Comparison of ENCODE assay signal across 9 mouse cellular contexts in the genomic region with DNA sequence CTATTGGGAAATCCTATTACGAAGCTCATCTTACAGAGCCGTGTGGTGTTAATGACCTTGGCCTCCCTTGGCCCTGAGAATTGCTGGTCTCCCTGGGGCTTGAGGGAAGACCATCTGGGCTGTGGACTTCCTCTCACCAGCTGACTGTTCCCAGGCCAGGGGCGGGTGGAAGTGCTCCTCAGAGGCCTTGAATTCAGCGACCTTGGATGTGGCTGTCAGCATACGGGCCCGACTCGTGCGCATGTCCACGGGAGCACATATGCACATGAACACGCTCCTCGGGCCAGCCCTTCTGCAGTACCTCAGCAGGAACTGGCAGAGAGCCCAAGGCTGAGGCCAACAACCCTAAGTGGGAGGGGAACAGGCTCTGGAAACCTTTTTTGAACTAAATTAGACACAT.
A peak's percentile ranks its signal among the peaks of the same experiment; 100 is the strongest.
DNase-seq lines count a peak whose midpoint lies in the region; ATAC-seq and TF ChIP-seq lines count a peak whose summit lies in the region.
"Had no signal": no experiment of that assay in that cellular context is flagged by ENCODE, and none has a peak within 500 bp of the region (broad histone marks: within the 10 kb centered on the region; RNA-seq: fewer than 3 reads in every experiment).

No protein-coding gene starts in this region.

- no peak overlapping the region for H3K27ac ChIP-seq in heart, embryonic 10.5 days
- no peak overlapping the region for H3K27ac ChIP-seq in gastrocnemius, adult 2 months
- H3K27ac ChIP-seq in limb, embryonic 13.5 days: no peak overlapping the region
- H3K27ac ChIP-seq in stomach, embryonic 16.5 days (ENCODE audit: low read length): no peak overlapping the region
- H3K27ac ChIP-seq: liver, embryonic 13.5 days had no signal

- intact Hi-C loops in gastrocnemius, adult 2 months (cut with DNase I): loop anchor here (10.0 kb wide), 1 partner anchor 145 kb away; no protein-coding TSS in a partner anchor

- H3K4me3 ChIP-seq in heart, embryonic 10.5 days: no peak overlapping the region
- H3K4me3 ChIP-seq in gastrocnemius, adult 2 months: no peak overlapping the region
- no peak overlapping the region for H3K4me3 ChIP-seq in limb, embryonic 13.5 days
- no peak overlapping the region for H3K4me3 ChIP-seq in stomach, embryonic 16.5 days (replicated peaks; ENCODE audit: low read length)
- H3K4me3 ChIP-seq: liver, embryonic 13.5 days had no signal

- WGBS in heart, embryonic 10.5 days: 62% methylated on average over 11 of the region's 11 CpGs
- 19% methylated on average over 11 of the region's 11 CpGs for WGBS in limb, embryonic 13.5 days
- 58% methylated on average over 11 of the region's 11 CpGs for WGBS in stomach, embryonic 16.5 days

- peaks cover 32% of the 10 kb centered on the region; the same call in 1 of the 2 replicates for H3K27me3 ChIP-seq in heart, embryonic 10.5 days (ENCODE audit: insufficient read depth, poor library complexity, severe bottlenecking)
- no peaks in the 10 kb centered on the region for H3K27me3 ChIP-seq in limb, embryonic 13.5 days
- H3K27me3 ChIP-seq in stomach, embryonic 16.5 days (ENCODE audit: control insufficient read depth, insufficient read depth, low read length): no peaks in the 10 kb centered on the region
- H3K27me3 ChIP-seq: liver, embryonic 13.5 days had no signal

- no peak for TF ChIP-seq CTCF in gastrocnemius, adult 2 months (IDR thresholded peaks at IDR 0.05)

- H3K4me1 ChIP-seq in heart, embryonic 10.5 days: 0 out of 2 replicates have a peak, but pooled peaks cover 3% of the 10 kb centered on the region
- H3K4me1 ChIP-seq in limb, embryonic 13.5 days: peaks cover 29% of the 10 kb centered on the region
- 0 out of 2 replicates have a peak, but pooled peaks cover 3% of the 10 kb centered on the region for H3K4me1 ChIP-seq in stomach, embryonic 16.5 days (ENCODE audit: control insufficient read depth, insufficient read depth, low read length)
- H3K4me1 ChIP-seq: liver, embryonic 13.5 days had no signal

- H3K9ac ChIP-seq in limb, embryonic 13.5 days: no peak overlapping the region
- H3K9ac ChIP-seq in stomach, embryonic 16.5 days (ENCODE audit: low read length): no peak overlapping the region
- H3K9ac ChIP-seq: liver, embryonic 13.5 days had no signal

- peak overlapping the region; percentile 39 for H3K4me2 ChIP-seq in limb, embryonic 13.5 days (replicated peaks)
- H3K4me2 ChIP-seq in stomach, embryonic 16.5 days (ENCODE audit: low read depth, low read length): no peak overlapping the region
- H3K4me2 ChIP-seq: liver, embryonic 13.5 days had no signal

- DNase-seq in heart, adult 18-20 months: peak; percentile 54
- DNase-seq in heart, embryonic 10.5 days (ENCODE audit: low spot score): no peak
- DNase-seq in adrenal gland, postnatal 10 days: peak; percentile 86
- DNase-seq in gastrocnemius, adult 2 months: peak; percentile 68
- DNase-seq in right cerebral cortex, postnatal 25 days: no peak
- DNase-seq in layer of hippocampus, postnatal 25 days (ENCODE audit: extremely low spot score in 1 of 2, low spot score in 1 of 2): no peak
- DNase-seq: liver, embryonic 13.5 days had no signal

- H3K9me3 ChIP-seq in heart, embryonic 10.5 days: no peaks in the 10 kb centered on the region
- no peaks in the 10 kb centered on the region for H3K9me3 ChIP-seq in limb, embryonic 13.5 days
- no peaks in the 10 kb centered on the region for H3K9me3 ChIP-seq in stomach, embryonic 16.5 days (replicated peaks; ENCODE audit: control insufficient read depth, low read length)
- H3K9me3 ChIP-seq: liver, embryonic 13.5 days had no signal

- peak; percentile 81 for ATAC-seq in limb, embryonic 13.5 days (ENCODE audit: low FRiP score, low read depth)
- peak; percentile 80 for ATAC-seq in stomach, embryonic 16.5 days (ENCODE audit: insufficient read depth, low FRiP score)

- no peaks in the 10 kb centered on the region for H3K36me3 ChIP-seq in heart, embryonic 10.5 days
- H3K36me3 ChIP-seq in limb, embryonic 13.5 days: no peaks in the 10 kb centered on the region
- H3K36me3 ChIP-seq in stomach, embryonic 16.5 days (ENCODE audit: control insufficient read depth, insufficient read depth, low read length): no peaks in the 10 kb centered on the region
- H3K36me3 ChIP-seq: liver, embryonic 13.5 days had no signal

Comparison
In these comparisons a context has a peak if more than half of its experiments do, and no peak if none do; other contexts are left out.
1. DNase-seq: peak in heart, adult 18-20 months (2 of 2), adrenal gland, postnatal 10 days (single experiment) and gastrocnemius, adult 2 months (single experiment); none in heart, embryonic 10.5 days (single experiment), right cerebral cortex, postnatal 25 days (single experiment) and layer of hippocampus, postnatal 25 days (0 of 2).